Mouse (Mus musculus): Measurements from ENCODE around the gene Sarnp.
"Not testable (repeated sequence)": the region's sequence is repeated elsewhere in the genome, so short reads cannot be mapped to it uniquely, and the experiment has no call there.

Gene Sarnp

DNA sequence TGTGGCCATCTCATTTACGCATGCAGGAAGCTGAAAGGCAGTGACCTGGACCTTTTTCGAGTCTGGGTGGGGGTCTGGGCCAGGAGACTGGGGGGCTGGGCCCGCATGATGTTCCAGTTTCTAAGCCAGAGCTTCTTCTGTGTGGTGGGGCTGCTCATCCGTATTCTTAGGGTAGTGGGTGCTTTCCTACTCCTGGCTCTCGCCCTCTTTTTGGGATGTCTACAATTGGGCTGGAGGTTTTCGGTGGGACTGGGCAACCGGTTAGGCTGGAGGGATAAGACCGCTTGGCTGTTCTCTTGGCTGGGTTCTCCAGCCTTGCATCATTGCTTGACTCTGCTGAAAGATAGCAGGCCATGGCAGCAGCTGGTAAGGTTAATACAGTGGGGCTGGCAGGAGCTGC is 10.1 kb upstream of the Sarnp start:
- intact Hi-C loops (cut with DNase I): no loop called here

DNA sequence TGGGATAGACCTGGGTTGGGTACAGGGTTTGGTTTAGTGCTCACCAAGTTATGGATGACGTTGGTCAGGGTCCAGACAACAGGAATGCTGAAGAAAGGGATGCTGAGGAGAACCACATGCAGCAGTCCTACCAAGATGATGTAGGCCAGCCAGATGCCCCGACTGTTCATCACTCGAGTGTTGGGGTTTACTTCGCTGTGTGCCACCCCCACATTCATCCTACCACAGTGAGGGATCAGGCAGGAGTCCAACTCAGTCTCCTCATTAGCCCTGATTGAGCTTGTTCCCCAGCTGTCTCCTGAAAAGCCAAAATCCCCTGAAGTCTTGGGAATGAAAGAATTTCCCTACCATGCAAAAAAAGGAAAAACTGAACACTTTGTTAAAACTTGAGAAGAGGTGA is 3.1 kb downstream of the Sarnp start:
- intact Hi-C loops (cut with DNase I): no loop called here

DNA sequence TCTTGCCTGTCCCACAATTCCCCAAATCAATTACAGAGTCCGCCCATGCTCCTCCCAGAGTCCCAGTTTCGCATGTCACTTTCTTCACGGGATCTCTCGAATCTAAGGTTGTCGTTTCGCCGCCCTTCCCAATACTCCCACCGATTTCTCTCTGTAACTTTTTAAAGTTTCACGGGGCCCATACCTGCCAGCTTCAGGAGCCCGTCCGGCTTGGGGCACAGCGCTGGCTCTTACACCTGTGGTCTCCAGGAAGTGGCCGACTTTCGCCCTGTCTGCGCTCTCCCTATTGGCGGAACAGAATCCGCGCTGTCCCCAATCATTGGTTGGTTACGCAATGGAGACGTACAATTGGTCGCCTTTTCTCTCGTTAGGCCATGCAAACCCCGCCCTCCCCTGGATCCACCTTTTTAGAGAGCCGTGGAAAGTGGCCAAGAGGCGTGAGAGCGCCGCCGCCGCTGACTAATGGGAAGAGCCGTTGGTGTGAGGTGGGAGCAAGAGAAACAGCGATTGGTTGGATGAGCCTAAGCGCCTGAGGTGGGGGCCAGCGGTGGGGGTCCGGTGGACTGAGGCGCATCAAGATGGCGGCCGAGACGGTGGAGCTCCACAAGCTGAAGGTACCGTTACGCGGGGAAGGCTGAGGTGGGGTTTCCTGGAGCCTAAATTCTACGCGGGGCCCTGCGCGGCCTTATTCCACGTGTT is 4.4 kb downstream of the Sarnp start, which contains the start of gene Ormdl2:
Ormdl2 (minus strand) TSS at position 288 of the 699 bp plus-strand sequence.
- intact Hi-C loops (cut with DNase I): no loop called here

DNA sequence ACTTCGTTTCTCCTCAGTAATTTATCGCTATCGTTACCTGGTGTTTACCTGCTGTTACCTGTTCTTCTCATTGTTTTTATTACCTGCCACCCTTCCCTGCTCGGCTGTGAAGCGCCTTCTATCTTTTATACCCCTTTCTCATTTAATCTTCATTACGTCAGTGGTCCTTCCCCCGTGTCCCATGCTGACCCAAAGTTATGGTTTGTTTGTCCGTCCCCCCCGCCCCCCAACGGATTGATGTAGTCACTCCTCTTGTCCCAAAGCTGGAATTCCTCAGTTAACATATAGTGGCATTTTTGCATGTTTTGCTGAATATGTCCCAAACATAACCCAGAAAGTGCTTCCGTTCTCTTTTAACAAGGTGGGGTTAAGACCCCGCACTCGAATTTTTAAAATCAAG is 5.0 kb downstream of the Sarnp start:
- intact Hi-C loops (cut with DNase I): no loop called here

DNA sequence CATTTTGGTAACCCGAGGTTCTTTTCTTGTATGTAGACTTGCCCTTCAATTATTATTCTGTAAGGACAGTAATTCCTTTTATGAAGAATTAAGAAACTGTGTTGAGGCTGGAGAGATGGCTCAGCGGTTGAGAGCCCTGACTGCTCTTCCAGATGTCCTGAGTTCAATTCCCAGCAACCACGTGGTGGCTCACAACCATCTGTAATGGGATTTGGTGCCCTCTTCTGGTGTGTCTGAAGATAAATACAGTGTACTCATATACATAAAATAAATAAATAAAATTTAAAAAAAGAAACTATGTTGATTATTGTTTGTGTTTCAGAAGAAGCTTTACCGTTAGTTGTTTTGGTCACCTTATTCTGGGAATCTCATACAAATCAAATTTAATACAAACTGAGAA is 6.0 kb downstream of the Sarnp start:
- intact Hi-C loops (cut with DNase I): not testable (repeated sequence)

DNA sequence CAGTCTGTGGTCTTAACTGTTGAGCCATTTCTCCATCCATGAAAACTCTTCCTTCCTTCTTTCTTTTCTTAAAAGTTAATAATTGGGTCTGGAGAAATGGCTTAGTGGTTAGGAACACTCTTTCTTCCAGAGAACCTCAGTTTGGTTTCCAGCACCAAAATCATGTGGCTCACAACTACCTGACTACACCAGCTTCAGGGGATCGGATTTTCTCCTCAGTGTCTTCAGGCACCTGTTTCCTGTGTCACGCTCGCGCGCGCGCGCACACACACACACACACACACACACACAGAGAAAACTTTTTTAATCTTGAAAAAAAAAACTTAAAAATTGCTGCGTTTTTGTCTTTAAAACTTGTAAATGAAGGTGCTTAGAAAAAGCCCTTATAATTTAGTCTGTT is 6.7 kb downstream of the Sarnp start:
- intact Hi-C loops (cut with DNase I): no loop called here

DNA sequence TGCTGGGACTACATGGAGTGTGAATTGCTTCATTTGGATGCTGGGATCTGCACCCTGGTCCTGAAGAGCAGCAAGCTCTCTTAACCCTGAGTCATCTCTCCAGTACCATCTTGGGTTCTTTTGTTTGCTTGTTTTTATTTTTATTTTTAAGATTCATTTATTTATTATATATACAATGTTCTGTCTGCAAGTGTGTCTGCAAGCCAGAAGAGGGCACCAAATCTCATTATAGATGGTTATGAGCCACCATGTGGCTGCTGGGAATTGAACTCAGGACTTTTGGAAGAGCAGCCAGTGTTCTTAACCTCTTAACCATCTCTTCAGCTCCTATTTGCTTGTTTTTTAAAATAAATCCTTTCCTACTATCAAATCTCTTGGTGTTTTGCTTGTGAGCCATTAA is 20.3 kb downstream of the Sarnp start:
- intact Hi-C loops (cut with DNase I): no loop called here

DNA sequence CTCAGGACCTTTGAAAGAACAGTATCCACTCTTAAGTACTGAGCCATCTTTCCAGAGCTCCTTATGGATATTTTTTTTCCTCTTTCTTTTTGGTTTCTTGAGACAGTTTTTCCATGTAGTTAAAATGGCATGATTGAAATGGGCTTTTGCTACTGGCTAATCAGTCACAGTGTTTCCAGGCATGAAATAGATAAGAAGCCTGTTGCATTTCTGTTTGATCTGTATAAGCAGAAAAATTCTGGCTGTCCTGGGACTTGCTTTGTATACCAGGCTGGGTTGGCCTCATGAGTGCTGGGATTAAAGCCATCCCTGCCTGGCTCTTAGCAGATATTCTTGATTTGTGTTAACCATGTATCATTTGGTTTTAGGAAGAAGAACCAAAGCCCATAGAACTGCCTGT is 22.3 kb downstream of the Sarnp start:
- intact Hi-C loops (cut with DNase I): no loop called here

DNA sequence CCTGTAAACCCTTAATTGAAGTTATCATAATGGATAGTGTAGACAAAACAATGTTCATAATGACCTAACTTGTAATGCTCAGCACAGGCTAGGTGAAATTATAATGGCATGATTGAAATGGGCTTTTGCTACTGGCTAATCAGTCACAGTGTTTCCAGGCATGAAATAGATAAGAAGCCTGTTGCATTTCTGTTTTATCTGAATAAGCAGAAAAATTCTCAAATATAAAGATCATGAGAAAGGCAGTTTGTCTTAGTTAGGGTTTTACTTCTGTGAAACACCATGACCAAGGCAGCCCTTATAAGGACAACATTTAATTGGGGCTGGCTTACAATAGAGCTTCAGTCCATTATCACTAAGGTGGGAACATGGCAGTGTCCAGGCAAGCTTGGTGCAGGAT is 23.5 kb downstream of the Sarnp start:
- intact Hi-C loops (cut with DNase I): no loop called here

DNA sequence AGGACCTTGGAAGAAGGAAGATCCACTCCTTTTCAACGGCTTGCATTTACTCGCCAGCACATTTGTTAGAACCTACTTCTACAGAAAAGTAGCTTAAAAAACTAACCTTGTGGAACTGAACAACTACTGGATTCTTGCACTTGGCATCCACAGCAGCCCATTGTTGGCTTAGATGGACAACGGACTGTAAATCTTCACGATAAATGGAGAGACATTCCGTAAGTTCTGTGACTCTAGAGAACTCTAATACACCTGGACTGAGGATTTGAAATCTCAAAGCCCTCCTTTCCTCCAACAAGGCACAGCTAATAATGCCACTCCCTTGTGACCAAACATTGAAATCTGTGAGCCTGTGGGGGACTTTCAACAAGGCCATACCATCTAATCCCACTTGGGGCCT is 26.1 kb downstream of the Sarnp start:
- intact Hi-C loops (cut with DNase I): no loop called here

DNA sequence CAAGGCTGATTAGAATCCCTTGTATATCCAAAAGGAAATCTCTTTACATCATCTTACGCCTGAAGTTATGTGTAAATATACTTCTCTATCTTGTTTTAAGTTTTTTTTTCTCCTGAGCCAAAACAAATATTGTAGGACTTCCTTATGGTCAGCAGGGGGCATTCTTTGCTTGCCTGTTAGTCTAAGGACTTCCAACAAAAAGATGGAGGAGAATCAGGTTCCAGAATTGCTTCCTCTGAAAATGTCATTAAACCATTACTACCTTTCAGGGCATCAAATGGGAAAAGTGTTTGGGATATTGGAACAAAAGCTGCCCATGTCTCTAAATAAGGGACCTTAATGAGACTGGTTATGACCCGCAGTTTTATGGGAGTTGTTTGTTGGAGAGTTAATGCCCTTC is 28.4 kb downstream of the Sarnp start:
- intact Hi-C loops (cut with DNase I): loop anchor here (2.0 to 5.0 kb wide), 2 partner anchors 49 to 132 kb away; no protein-coding TSS in a partner anchor

DNA sequence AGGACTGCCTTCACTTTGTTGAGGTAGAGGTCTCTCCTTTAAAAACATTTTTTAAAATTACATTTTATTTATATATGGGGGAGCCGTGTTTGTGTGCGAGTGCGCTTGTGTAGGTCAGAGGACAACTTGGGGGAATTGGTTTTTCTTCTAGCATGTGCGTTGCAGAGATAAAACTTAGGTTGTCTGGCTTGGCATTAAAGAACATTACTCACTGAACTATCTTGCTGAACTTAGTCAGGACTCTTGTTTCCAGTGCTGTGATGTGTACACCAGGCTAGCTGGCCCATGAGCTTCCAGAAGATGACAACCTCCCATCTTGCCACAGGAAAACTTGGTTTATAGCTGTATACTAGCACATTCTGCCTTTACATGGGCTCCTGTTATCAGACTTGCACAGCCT is 29.5 kb downstream of the Sarnp start:
- intact Hi-C loops (cut with DNase I): loop anchor here (5.0 kb wide), 1 partner anchor 131 kb away; no protein-coding TSS in a partner anchor

DNA sequence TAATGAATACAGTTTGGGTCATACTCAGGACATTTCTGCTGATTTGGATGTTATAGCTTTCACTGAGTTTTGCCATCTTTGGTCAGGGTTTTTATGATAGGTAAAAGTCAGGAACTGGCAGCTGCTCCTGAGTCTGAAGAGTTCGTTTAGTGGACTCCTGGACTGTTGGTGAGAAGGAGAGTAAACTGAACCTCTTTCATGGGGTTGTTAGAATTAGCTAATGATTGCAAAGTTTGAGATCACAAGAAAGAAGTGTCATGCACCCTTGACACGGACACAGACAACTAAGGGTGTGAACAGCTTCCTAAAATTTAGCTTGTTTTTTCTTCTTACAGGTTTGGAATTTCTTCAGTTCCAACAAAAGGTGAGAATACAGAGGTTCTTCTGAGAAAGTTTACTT is 31.3 kb downstream of the Sarnp start:
- intact Hi-C loops (cut with DNase I): loop anchor here (5.0 kb wide), 1 partner anchor 129 kb away; no protein-coding TSS in a partner anchor

DNA sequence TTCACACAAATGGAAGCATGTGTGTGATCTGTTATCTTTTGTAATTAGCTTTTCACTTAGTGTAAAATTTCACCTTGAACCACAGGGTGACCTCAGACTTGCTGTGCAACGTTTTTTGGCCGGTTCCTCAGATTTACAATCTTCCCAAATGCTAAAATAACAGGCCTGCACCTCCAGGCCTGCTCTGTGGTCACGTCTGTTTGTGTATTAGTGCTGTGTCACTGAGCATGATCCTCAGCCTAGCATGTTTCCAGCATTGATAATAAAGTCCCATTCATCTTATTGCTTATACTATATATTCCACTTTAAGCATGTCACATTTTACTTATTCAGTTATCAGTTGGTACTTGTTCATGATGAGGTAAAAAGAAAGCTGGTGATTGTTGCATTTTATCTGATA is 33.2 kb downstream of the Sarnp start:
- intact Hi-C loops (cut with DNase I): no loop called here

DNA sequence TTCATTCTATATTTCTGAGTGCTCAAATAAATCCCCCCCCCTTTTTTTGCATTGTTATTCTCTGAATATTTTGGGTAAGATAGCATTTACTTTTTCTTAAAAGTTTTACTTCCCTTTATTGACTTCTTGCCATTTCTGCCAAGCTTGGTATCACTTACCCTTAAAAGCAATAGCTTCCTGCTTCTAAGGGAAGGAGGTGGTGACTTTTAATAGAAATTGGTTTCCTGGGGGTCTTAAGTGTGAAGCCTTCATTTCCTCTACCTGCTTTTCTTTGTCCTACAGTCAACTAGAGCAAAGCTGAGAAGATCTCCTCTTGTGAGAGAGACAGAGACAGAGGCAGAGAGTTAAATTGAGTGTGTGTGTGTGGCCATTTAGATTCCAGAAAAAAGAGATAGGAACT is 44.0 kb downstream of the Sarnp start:
- intact Hi-C loops (cut with DNase I): no loop called here

DNA sequence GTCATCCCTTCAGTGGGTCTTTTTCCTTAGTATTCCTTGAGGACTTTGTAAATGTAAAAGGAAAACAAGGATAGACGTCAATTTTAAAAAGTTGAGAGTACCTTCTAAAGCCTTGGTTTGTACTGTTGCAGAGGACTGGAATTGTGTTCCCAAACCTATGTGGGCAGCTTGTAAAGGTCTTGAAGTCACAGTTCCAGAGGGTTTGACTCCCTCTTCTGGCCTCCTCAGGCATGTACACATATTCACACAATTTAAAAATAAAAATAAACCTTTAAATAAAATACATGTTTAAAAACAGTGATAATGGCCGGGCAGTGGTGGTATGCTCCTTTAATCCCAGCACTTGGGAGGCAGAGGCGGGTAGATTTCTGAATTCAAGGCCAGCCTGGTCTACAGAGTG is 48.9 kb downstream of the Sarnp start:
- intact Hi-C loops (cut with DNase I): no loop called here

DNA sequence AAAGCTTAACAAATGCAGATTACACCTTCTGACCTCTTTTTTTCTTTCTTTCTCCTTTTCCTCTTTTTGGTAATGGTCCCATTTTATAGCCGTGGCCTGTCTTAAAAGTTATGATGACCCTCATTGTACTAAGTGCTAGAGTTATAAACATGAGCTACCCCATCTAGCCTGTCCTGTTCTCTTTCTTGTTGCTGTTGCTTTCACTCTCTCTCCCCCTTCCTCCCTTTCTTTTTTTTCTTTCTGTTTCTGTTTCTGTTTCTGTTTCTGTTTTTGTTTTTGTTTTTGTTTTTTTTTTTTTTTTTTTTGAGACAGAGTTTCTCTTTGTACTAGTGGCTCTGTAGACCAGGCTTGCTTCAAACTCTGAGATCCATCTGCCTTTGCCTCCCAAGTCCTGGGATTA is 49.4 kb downstream of the Sarnp start:
- intact Hi-C loops (cut with DNase I): no loop called here

DNA sequence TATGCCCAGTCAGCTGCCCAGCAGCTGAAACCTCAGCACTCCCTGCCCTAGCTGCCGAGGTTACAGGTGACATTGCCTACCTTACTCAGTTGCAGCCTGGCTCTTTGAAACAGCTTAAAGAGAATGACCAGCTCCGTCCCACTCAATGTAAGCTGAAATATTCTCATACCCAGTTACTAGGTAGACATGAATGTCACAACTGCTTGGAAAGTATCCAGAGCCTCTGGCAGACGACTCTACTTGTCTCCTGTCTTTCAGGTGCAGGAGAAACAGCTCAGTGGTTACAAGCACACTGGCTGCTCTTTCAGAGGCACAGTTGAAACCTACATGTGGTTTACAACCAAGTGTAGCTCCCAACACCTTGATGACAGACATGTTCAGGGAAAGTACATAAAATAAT is 53.2 kb downstream of the Sarnp start:
- intact Hi-C loops (cut with DNase I): no loop called here

DNA sequence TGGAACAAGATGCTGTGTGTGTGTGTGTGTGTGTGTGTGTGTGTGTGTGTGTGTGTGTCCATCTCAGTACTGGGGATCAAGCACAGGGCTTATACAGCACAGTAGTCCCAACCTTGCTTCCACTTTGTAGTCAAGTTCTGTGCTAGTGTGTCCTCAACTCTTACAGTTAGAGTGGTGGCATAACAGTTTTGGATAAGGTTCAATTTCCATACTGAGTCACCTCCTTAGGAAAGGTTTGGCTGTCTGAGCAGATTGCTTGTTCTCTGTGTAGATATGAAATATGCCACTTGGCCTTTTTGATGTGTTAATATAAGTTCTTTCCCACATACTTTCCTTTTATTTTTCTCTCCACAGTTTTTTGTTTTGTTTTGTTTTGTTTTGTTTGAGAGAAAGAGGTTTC is 61.2 kb downstream of the Sarnp start:
- intact Hi-C loops (cut with DNase I): no loop called here

DNA sequence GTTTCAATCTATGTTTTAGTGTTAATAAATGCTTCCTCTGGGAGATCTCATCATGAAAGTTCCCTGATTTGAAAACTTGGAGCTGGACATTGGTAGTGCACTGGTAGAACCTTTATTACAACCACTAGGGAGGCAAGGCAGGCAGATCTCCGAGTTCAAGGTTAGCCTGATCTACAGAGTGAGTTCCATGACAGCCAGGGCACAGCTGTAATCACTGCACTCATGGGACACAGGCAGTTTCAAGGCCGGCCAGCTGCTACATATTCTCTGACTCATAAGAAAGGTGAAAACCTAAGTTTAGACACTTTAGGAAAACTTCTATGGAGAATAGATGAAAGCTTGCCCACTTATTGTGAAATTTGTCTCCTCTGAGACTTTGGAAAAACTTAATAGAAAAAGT is 61.7 kb downstream of the Sarnp start:
- intact Hi-C loops (cut with DNase I): no loop called here

DNA sequence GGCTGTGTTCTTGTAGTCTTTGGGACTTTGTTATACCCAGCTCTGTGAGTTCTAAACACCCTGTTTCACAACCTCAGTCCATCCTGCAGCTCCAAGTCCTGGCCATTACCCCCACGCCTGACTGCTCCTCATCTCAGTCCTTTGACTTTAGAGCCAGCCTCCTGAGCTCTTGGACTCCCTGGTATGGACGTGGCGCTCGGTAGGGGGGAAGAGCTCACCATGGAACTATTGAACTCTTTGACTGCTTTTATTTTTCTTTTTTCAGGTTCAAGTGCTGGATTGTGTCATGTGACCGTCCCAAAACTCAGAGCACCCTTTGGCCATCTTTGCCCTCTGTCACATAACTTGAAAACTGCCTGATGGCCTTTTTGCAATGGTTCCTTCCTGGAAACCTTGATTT is 64.9 kb downstream of the Sarnp start:
- intact Hi-C loops (cut with DNase I): no loop called here

DNA sequence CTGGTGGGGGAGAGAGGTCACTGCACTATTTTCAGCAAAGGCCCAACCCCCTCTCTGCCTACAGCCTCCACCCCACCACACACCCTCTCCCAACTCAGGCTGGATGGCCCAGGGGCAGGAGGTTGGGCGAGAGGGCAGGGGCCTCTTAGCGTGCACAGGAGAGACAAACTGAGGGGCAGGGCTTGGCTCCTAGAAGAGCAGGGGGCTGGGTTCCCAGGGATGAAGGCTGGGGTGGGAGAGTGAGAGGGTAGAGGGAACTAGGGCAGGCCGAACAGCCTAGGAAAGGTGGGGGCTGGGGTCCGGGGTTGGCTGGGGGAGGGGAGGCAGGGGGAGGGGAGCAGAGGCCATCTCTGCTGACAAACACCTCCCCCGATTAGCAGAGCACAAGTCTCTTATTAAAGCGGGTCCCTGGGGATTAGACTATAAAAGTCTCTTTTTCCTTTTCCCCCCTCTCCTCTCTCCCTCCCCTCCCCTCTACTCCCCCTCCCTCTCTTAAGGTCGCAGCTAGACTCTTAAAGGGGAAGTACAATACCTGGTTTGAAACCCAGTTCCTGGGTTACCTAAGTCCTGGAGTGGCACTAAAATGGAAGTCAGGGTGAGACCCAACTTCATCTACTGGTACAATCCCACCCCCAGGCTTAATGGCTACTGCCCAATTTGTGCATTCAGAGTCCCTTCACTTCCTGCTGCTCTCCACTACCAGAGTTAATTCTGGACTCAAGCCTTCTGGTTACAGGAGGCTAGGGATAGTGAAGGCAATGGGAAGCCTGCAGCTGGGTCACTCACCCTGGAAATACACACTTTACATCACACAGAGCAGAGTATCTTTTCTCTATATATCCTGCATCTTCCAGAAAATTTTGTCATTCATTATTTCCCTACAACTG is 72.1 kb downstream of the Sarnp start:
- intact Hi-C loops (cut with DNase I): no loop called here

DNA sequence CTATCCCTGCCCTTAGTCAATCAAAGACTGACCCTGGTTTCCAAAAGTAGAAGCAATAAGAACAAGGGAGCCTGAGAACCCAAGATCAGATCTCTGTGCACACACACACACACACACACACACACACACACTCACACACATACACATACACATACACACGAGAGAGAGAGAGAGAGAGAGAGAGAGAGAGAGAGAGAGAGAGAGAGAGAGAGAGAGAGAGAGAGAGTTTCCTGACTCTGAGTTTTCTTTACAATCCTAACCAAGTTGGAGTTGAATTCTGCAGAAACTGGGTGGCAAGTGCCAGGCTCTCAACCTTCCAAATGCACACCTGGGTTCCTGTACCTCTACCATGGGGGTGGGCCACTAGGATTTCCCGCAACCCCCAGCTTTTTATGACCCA is 72.7 kb downstream of the Sarnp start:
- intact Hi-C loops (cut with DNase I): no loop called here

Data from adrenal gland (tissue).